Mouse (Mus musculus) liver, embryonic 11.5 days (tissue): ENCODE measurements around the gene Sec16b. TPM values are rescaled to one million over a fixed set of nuclear protein-coding genes. Genes with fewer than 3 reads are reported as not detected.
A peak's percentile ranks its signal among the peaks of the same experiment; 100 is the strongest.

ENCODE experiments used
- ATAC-seq: fragments of 200-750 bp; cut with Nextera tagmentation; replicated peaks from 2 replicates; pipeline ENCODE4 v1.8.0; 2017; ENCODE audit warnings: moderate number of reproducible peaks, mild to moderate bottlenecking, moderate TSS enrichment, moderate library complexity; ENCODE audit not compliant: low FRiP score
- DNase-seq: peaks from one replicate; pipeline ENCODE4 v3.0.0-alpha.2; 2017; ENCODE audit warnings: low spot score
- H3K27ac ChIP-seq: fragments of 300-500 bp; sonication (generic); 2 replicates; pipeline ENCODE4 v1.5.1; 2014; ENCODE audit warnings: mild to moderate bottlenecking, low read depth, low read length, control low read depth
- H3K27me3 ChIP-seq: fragments of 300-500 bp; sonication (generic); replicated peaks from 2 replicates; pipeline ENCODE4 v1.6.1; 2014; ENCODE audit warnings: low read length, mixed read lengths; ENCODE audit not compliant: control insufficient read depth, insufficient read depth
- H3K36me3 ChIP-seq: fragments of 300-500 bp; sonication (generic); 2 replicates; pipeline ENCODE4 v1.6.1; 2014; ENCODE audit warnings: mild to moderate bottlenecking, low read length, moderate library complexity, mixed read lengths; ENCODE audit not compliant: control insufficient read depth, insufficient read depth
- H3K4me1 ChIP-seq: fragments of 300-500 bp; sonication (generic); replicated peaks from 2 replicates; pipeline ENCODE4 v1.6.1; 2014; ENCODE audit warnings: low read length, mixed read lengths; ENCODE audit not compliant: control insufficient read depth, insufficient read depth
- H3K4me2 ChIP-seq: fragments of 300-500 bp; sonication (generic); 2 replicates; pipeline ENCODE4 v1.6.1; 2014; ENCODE audit warnings: mild to moderate bottlenecking, control low read depth, moderate library complexity
- H3K4me3 ChIP-seq: fragments of 300-500 bp; sonication (generic); 2 replicates; pipeline ENCODE4 v1.5.1; 2014; ENCODE audit warnings: low read depth, low read length, control low read depth
- H3K9ac ChIP-seq: fragments of 300-500 bp; sonication (generic); 2 replicates; pipeline ENCODE4 v1.6.1; 2014; ENCODE audit warnings: low read depth, low read length, control low read depth
- H3K9me3 ChIP-seq: fragments of 300-500 bp; sonication (generic); 2 replicates; pipeline ENCODE4 v1.6.1; 2016; ENCODE audit warnings: low read length, inconsistent platforms, mixed read lengths; ENCODE audit not compliant: control insufficient read depth
- whole genome bisulfite sequencing: fragments of 180-500 bp; shearing (Covaris S2); extraction: QIAGEN DNeasy Blood & Tissue Kit; methylation state at CpG from one replicate; pipeline ENCODE4 v1.1.7; 2014; 5-methylcytosine and 5-hydroxymethylcytosine counted together
- polyA plus RNA-seq: library from polyadenylated mRNA; unstranded; fragments of >200 nt; fragmentation: Nextera tagmentation; extraction: Ambion mirVana; gene quantifications from 2 replicates; pipeline ENCODE4 v1.2.1, GENCODE M21; 2014

The Sec16b gene
- polyA plus RNA-seq, 1 experiment from 2014 or later, result 4.6 TPM

DNA sequence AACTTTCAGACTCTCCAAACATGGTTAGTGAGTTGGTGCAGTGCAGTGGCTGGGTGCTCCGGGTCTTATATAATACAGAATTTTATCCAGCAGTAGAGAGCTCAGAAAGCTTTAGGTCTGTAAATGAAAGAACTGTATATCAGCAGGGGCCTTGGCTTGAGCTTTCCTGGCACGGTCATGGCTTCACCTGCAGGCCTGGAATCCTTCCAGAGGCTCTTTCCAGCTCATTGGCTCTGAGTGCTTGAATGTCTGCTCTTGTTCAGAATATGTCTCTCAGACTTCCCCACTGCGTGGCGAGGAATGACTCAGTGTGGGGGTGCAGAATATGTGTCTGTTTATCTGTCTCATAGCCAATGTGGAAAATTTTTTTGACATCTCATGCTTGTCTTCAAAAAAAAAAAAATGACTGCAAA is 11.6 kb downstream of the Sec16b start:
- 69% methylated on average over 4 of the region's 4 CpGs for WGBS
- Histone ChIP-seq H3K27me3 (no peaks in the 10 kb centered on the region), H3K9me3 (no peaks in the 10 kb centered on the region), H3K4me3 (no peak overlapping the region), H3K36me3 (no peaks in the 10 kb centered on the region), H3K9ac (no peak overlapping the region), H3K27ac (no peak overlapping the region), H3K4me1 (peaks cover 2% of the 10 kb centered on the region; the same call in 1 of the 2 replicates), H3K4me2 (no peak overlapping the region)
- DNase-seq (no peak), ATAC-seq (no peak)

DNA sequence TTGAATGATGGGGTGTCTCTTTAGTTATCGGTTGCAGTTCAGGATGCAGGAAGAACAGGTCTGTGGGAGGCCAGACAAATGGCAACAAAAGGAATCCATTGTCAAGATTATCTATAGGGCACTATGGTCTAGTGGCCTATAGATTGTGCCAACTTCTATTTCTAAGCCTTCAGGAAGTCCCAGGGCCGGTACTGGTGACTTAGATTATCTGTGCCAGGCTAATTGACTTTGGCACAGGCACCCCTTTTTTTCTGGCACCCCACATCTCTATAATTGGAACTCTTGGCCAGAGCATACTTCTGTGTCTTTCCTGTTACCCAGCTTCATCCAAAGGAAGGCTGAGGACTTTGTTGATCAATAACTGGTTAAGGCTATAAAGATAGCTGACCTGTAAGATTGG is 12.9 kb downstream of the Sec16b start:
- WGBS, result 65% methylated on average over 2 of the region's 2 CpGs
- H3K9ac ChIP-seq, result no peak overlapping the region

DNA sequence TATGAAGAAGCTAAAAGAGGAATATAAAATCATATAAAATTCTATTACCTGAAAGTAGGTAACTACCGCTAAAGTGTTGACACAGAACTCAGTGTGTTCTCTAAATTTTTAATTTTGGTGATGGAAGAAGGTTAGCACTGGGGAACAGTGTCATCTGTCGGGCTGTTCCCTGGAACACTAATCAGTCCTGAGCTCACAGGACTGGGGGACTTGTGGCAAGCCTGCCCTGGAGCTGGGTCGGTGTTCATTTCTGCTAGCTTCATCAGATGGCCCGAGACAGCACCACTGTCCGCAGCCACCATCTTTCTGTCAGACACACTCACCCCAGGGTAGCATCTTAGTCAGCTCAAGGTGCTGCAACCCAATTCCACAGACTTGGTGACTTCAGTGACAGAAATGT is 15.8 kb downstream of the Sec16b start:
- H3K4me1 ChIP-seq, result no peaks in the 10 kb centered on the region; the same call in 1 of the 2 replicates

More for the DNA sequence above, 12.9 kb downstream of the Sec16b start:
- Histone ChIP-seq H3K4me2 (no peak overlapping the region), H3K36me3 (no peaks in the 10 kb centered on the region), H3K9me3 (no peaks in the 10 kb centered on the region), H3K27me3 (no peaks in the 10 kb centered on the region), H3K4me1 (no peaks in the 10 kb centered on the region), H3K4me3 (no peak overlapping the region), H3K27ac (no peak overlapping the region)
- ATAC-seq (no peak), DNase-seq (no peak)

DNA sequence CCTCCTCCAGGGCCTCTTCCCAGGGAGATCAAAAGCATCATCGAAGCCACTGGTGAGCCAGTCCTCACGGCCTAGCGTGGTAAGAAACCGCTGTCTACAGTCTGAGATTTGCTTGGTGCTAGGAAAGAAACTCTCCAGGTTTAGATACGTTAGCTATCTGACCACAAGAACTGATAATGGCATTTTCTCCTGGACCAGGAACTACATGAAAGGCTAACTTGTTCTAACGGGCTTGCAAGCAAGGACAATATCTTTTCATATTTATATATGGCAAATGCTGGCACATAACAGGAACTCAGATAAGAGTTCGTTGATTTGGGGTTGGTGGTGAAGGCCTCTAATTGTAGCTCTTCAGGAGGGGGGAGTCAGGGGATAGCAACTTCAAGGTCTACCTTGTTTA is 18.2 kb downstream of the Sec16b start:
- Histone ChIP-seq H3K9ac (no peak overlapping the region), H3K4me2 (no peak overlapping the region), H3K4me1 (no peaks in the 10 kb centered on the region; the same call in 1 of the 2 replicates), H3K27ac (no peak overlapping the region), H3K9me3 (no peaks in the 10 kb centered on the region), H3K27me3 (no peaks in the 10 kb centered on the region), H3K4me3 (no peak overlapping the region), H3K36me3 (no peaks in the 10 kb centered on the region)
- no peak for DNase-seq
- no peak for ATAC-seq
- WGBS, result 51% methylated on average over 7 of the region's 7 CpGs

More for the DNA sequence above, 15.8 kb downstream of the Sec16b start:
- no peak overlapping the region for H3K4me3 ChIP-seq
- no peak overlapping the region for H3K9ac ChIP-seq
- no peak overlapping the region for H3K4me2 ChIP-seq
- no peaks in the 10 kb centered on the region for H3K9me3 ChIP-seq
- no peak overlapping the region for H3K27ac ChIP-seq
- ATAC-seq, result no peak
- no peaks in the 10 kb centered on the region for H3K27me3 ChIP-seq
- no peak for DNase-seq
- WGBS, result 85% methylated on average over 5 of the region's 5 CpGs
- H3K36me3 ChIP-seq, result no peaks in the 10 kb centered on the region

DNA sequence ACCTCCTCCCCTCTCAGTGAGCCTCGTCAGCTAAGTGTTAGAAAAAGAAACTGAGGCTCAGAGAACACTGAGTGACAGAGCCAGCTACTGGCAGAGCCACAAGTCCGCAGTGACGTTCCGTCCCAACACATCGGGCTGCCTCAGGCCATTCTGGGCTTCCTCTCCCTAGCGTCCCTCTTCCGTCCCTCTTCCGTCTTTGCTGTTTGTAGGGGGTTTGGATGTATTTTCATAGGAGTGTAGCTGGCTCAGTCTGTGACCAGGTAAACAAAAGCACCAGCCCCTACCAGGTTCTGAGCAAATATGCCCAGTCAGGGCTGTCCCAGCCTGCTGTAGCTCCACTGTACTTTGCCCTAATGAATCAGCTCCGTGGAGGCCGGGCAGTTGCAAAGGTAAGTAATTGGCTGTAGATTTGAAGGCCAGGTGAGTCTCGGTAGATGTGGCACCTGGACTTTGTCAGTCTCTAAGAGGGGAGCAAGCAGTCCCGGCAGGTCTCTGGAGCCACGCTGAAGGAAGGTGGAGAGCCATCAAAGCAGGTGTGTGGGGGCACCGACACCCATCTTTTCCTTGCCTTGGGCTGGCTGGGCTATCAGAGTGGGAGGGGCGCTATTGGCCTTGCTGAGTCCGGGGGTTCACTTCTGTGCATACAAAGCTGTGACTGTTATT is 19.3 kb downstream of the Sec16b start:
- 0 out of 2 replicates have a peak overlapping the region, but pooled peaks have one; percentile 17 for H3K4me3 ChIP-seq

DNA sequence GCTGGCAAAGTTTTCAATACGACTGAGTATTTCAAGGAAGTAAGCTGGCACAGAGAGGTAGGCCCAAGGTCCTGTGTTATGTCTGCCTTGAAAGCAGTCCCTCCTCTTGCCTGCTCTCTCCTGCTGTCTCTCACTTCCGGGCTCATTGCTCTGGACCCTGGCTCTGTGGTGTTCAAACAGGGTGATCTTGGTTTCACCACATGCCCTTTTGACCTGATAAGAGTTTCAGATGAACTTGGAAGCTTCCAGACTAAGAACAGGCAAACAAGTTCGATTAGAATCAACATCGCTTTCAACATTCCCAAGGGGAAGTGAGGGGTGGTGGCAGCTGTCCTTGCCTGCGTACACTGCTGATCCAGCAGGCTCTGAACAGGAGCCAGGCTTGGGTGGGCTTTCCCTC is 20.1 kb downstream of the Sec16b start:
- Histone ChIP-seq H3K27me3 (no peaks in the 10 kb centered on the region), H3K36me3 (no peaks in the 10 kb centered on the region), H3K9ac (no peak overlapping the region), H3K4me2 (peak overlapping the region; percentile 34), H3K4me1 (no peaks in the 10 kb centered on the region; the same call in 1 of the 2 replicates), H3K27ac (peak overlapping the region; percentile 61; the same call in 1 of the 2 replicates), H3K4me3 (no peak overlapping the region; the same call in 1 of the 2 replicates), H3K9me3 (no peaks in the 10 kb centered on the region)
- DNase-seq, result no peak
- 50% methylated on average over 5 of the region's 5 CpGs for WGBS
- ATAC-seq, result peak; percentile 71

More for the DNA sequence above, 19.3 kb downstream of the Sec16b start:
- Histone ChIP-seq H3K36me3 (no peaks in the 10 kb centered on the region), H3K9ac (no peak overlapping the region), H3K4me2 (peak overlapping the region; percentile 34), H3K9me3 (no peaks in the 10 kb centered on the region), H3K4me1 (no peaks in the 10 kb centered on the region; the same call in 1 of the 2 replicates), H3K27me3 (no peaks in the 10 kb centered on the region), H3K27ac (peak overlapping the region; percentile 61; the same call in 1 of the 2 replicates)
- peak; percentile 72 for ATAC-seq
- no peak for DNase-seq
- WGBS, result 78% methylated on average over 16 of the region's 16 CpGs

DNA sequence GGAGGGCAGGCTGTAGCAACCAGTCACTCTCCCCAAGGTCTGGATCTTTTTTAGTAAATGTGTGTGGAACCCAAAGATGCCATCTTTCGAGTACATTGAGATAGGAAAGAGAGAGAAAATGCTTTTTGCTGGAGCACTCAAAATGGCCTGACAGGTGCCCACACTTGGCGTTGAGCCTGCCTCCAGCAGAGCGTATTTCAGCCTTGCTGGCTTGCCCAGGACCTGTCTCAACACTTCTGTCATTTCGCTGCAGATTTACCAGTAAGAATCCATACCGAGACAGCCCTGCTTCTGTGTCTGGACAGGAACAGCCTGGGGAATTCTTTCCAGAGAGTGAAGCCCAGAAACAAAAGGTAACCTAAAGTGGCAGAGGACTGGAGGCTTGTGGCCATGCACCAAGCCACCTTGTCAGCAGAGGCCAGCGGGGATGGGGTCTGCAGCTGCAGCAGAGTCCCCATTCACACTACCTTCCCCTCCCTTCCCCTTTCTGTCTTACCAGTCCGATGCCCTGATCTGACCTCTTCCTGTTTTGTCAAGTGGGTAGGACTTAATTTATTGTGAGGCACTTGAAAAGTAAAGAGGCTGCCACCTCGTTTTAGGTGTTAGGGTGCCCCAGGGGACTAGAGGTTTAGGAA is 26.4 kb downstream of the Sec16b start:
- no peak overlapping the region for H3K4me3 ChIP-seq
- H3K4me2 ChIP-seq, result no peak overlapping the region
- WGBS, result 55% methylated on average over 8 of the region's 8 CpGs
- DNase-seq (no peak), ATAC-seq (no peak)
- H3K9me3 ChIP-seq, result no peaks in the 10 kb centered on the region
- H3K27ac ChIP-seq, result no peak overlapping the region
- no peak overlapping the region for H3K9ac ChIP-seq
- H3K4me1 ChIP-seq, result no peaks in the 10 kb centered on the region
- H3K27me3 ChIP-seq, result no peaks in the 10 kb centered on the region
- H3K36me3 ChIP-seq, result no peaks in the 10 kb centered on the region

DNA sequence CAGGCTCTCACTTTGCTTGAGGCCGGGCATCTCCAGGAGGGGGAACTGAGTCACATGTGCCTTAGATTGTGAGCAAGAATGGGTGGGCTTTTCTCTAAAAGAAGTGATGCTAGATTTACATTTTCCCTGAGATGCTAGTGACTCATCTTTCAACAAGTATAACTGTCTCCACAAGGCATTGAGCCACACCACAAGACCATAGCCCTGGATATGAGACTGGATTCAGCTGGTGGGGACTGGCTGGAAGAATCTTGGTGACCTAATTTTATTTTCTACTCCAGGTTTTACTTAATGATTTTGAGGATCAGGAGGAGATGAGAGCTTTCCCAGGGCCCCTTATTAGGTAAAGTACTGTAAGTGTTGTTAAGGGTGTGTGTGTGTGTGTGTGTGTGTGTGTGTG is 29.0 kb downstream of the Sec16b start:
- H3K4me1 ChIP-seq, result no peaks in the 10 kb centered on the region
- H3K9ac ChIP-seq, result no peak overlapping the region
- no peak for DNase-seq
- H3K27ac ChIP-seq, result no peak overlapping the region
- 97% methylated on average over 1 of the region's 1 CpGs for WGBS
- H3K4me2 ChIP-seq, result no peak overlapping the region
- no peak for ATAC-seq
- no peak overlapping the region for H3K4me3 ChIP-seq
- H3K9me3 ChIP-seq, result no peaks in the 10 kb centered on the region
- H3K36me3 ChIP-seq, result no peaks in the 10 kb centered on the region
- H3K27me3 ChIP-seq, result no peaks in the 10 kb centered on the region

DNA sequence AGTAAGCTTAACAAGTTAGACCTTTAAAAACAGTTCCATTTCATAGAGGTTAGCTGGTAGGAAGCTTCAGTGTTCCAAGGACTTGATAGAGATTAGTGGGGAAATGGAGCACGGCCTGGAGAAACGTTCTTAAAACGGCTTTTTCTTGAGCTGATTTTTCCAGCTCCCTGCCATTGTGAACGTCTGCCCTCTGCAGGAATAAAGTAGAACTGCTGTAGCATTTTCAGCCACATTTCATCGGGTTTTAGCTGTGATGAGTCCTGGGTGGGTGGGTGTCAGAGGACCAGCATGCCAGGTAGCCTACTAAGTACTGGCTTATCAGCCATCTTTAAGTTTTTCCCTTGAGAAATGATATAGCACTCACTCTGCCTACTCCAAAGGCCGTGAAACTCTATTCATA is 29.9 kb downstream of the Sec16b start:
- Histone ChIP-seq H3K4me3 (no peak overlapping the region), H3K4me1 (no peaks in the 10 kb centered on the region), H3K27me3 (no peaks in the 10 kb centered on the region), H3K9ac (no peak overlapping the region), H3K9me3 (no peaks in the 10 kb centered on the region), H3K36me3 (no peaks in the 10 kb centered on the region), H3K27ac (no peak overlapping the region), H3K4me2 (no peak overlapping the region)
- DNase-seq (no peak), ATAC-seq (peak; percentile 38; the same call in 1 of the 2 replicates)
- 14% methylated on average over 6 of the region's 6 CpGs for WGBS
